Mouse (Mus musculus) liver (tissue): ENCODE measurements around the gene Ap1s2.
A peak's percentile ranks its signal among the peaks of the same experiment; 100 is the strongest.

ENCODE experiments used
- DNase-seq: peaks from one replicate; pipeline ENCODE4 v3.0.0-alpha.2; 2020; ENCODE audit warnings: mixed read lengths

The Ap1s2 gene

DNA sequence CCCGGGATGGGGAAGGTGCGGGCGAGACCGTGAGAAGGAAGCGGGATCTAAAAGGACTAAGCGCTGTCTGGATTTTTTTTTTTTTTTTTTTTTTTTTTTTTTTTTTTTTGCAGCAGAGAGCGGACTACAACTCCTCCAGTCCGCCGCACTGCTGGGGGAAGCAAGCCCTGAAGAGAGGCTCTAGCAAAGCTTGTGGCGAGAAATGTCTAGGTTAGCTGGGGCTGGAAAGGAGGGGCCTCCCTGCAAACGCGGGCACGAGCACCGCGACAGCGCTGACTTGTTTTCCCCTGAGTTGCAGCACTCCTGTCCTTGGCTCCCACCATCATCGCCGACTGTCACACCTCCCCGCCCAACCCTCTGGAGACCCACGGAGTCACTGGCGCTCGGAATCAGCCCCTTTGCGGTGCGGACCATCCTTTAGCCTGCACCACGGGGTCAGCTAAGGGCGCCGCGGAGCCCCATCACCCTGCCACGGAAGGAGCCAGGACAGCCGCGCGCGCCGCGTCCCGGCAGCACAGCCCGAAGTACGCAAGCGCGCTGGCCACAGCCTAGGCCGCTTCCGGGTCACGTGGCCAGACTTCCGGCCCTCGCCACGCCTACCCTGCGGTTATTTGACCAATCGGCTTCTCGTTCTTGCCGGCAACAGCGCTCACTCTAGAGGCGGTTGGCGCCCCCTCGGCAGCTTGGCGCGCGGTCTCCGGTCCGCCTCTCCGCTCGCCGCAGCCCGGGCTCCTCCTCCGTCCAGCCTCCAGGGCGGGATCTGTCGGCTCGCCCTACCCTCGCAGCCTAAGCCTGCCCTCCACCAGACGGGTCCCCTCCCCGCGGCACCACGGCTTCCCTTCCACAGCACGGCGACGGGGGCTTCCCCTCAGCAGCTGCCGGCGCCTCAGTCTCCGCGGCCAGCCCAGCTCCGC is at the start of gene Ap1s2:
Gene Ap1s2, plus strand, starts transcription at position 681 of the 914 bp plus-strand sequence.
- DNase-seq, result peak; percentile 94

- DNase-seq, result no peak
Observed at GRCm38 (mm10) chrX:163867711-163868379, 41.0 kb upstream of the Ap1s2 start.

- no peak for DNase-seq
Observed at GRCm38 (mm10) chrX:163868659-163869278, 40.0 kb upstream of the Ap1s2 start.

DNA sequence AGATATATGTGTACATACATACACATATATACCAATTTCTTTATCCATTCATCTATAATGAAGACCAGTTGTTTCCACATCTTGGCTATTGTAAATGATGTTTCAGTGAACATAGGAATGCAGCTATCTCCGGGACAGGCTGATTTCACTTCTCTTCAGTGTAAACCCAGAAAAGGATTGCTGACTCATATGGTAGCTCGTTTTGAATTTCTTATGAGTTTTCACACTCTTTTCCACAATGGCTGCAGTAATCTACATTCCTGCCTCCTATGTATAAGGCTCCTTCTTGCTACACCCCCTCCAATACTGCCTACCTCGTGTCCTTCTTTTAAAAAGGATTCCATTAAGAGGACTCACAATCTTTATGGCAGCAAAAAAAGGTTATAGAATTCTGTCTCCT is 32.9 kb upstream of the Ap1s2 start:
- DNase-seq, result no peak

DNA sequence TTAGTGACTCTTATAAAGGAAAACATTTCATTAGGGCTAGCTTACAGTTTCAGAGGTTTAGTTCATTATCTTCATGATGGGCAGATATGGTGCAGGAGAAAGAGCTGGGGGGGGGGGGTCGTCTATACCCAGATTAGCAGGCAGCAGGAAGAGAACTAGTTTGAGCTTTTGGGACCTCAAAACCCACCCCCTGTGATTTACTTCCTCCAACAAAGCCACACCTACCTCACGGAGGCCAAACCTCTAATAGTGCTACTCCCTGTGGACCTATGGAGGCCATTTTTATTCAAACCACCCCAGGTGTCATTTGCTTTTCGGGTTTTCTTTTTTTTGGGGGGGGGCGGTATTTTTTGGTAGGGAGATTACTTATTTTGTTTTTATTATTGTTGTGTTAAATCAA is 32.2 kb upstream of the Ap1s2 start:
- no peak for DNase-seq

- no peak for DNase-seq
Observed at GRCm38 (mm10) chrX:163879039-163879438, 29.8 kb upstream of the Ap1s2 start.

DNA sequence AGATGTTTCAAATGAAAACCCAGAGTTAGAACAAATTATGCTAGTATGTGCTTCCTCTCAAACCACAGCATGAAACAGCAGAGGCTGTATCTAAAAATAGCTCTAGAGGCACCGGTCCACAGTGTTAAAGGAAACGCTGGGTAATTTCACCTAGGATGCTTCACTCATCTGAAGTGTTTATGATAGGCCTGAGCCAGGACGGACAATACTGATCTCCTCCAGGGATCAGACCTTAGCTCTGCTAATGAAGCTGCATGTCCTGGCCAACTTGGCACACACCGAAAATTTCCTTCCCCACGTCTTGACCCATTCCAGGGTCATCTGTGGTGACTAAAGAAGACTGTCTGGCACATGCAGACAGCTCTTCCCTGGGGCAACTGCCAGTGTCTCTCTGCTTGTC is 29.4 kb upstream of the Ap1s2 start:
- no peak for DNase-seq

DNA sequence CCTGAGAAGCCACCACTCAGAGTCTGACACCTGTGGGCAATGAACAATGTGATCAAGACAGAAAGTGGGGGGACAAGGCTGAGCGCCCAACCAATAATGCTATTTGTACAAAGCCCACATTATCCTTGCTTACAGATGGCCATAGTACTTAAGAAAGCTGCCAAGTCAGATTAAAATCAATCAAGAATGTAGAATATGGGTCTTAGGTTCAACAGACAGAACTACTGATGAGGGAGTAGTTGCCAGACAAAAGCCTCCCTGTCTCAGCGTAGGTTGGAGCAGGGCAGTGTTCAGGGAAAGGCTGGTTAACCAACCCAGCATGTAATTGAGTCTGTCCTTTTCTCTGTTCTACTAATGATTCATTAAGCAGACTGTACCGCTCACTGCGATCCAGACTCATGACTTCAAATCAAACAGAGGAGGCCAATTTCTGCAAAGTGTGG is 23.3 kb upstream of the Ap1s2 start:
- DNase-seq, result no peak

GRCm38 (mm10) chrX:163897354-163897753 is 11.5 kb upstream of the Ap1s2 start:
- no peak for DNase-seq

GRCm38 (mm10) chrX:163899431-163900020 is 9.3 kb upstream of the Ap1s2 start:
- DNase-seq, result no peak

- no peak for DNase-seq
Observed at GRCm38 (mm10) chrX:163906861-163907260, 2.0 kb upstream of the Ap1s2 start.

DNA sequence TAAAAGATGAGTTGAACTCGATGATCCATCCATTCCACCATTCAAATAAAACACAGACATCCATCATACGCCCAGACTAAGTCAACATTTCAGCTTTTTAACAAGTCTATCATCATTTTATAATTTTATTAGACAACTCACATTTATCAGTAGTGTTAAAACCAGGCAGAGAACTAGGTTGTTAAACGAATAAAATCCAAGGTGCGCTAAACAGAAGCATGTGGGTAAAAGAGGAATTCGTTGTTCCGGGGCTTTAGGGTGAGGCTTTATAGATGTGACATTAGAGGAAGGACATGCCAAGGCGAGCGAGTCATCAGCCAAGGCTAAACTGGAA is 847 bp upstream of the Ap1s2 start:
- DNase-seq, result no peak

GRCm38 (mm10) chrX:163909381-163909780 is 564 bp downstream of the Ap1s2 start:
- peak; percentile 15 for DNase-seq

GRCm38 (mm10) chrX:163912791-163913190 is 4.0 kb downstream of the Ap1s2 start:
- no peak for DNase-seq

- no peak for DNase-seq
Observed at GRCm38 (mm10) chrX:163929550-163929949, 20.7 kb downstream of the Ap1s2 start.

- DNase-seq, result no peak
Observed at GRCm38 (mm10) chrX:163934731-163935130, 25.9 kb downstream of the Ap1s2 start.

DNA sequence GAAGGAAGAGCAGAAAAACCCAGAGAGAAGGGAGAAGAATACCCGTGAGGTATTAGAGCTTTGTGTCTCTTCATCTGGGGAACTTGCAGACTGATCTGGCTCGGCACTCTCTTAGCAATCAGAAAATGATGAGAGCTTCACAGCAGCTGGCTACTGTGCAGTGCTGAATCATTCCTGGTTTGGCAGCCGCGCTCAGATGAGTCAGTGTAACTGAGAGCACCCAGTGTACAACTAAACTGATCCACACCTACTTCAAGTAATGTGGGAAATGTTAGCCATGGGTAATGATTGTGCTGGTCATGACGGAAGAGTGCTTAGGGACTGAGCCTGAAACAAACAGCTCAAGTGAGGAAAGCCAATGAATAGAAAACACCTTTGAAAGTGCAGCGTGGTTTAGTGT is 29.8 kb downstream of the Ap1s2 start:
- no peak for DNase-seq

DNA sequence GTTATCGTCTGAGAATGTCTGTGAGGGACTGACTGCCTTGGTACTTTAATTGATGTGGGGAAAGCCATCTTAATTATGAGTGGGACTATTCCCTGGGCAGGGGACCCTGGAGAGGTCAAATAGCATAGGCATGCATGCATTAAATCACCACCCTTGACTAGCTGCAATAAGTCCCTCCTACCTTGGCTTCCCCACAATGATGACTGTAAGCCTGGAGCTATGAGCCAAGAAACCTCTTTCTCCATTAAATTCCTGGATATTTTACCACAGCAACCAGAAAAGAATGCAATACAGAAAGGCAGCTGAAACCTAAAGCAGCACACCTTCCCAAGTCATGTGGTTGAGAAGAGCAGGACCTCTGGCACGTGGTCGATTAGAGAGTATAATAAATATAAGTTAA is 35.6 kb downstream of the Ap1s2 start:
- no peak for DNase-seq

- no peak for DNase-seq
Observed at GRCm38 (mm10) chrX:163951618-163952017, 42.8 kb downstream of the Ap1s2 start.

- DNase-seq, result no peak
Observed at GRCm38 (mm10) chrX:163957381-163957780, 48.6 kb downstream of the Ap1s2 start.

GRCm38 (mm10) chrX:163957803-163958466 is 49.1 kb downstream of the Ap1s2 start:
- peak; percentile 88 for DNase-seq

DNA sequence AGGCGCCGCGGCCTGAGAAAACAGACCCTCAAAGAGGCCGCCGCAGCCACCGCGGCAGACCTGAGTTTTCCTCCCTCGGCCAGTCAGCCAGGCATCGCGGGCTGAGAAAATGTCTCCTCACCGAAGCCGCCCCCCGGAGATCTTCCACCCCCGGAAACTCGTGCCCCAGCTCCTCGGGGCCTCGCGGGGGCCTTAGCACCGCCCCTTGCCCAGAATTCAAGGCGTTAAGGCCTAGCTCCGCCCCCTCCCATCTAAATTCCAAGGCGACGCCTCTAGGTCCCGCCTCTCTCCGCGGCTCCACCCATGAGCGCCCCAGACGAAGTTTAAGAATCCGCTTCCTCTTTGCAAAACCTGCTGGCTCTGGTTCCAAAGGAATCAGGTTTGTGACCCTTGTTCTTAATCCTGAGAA is 49.7 kb downstream of the Ap1s2 start, which contains the start of gene Zrsr2:
Gene Zrsr2, minus strand, starts transcription at position 195 of the 409 bp plus-strand sequence.
- peak; percentile 92 for DNase-seq

DNA sequence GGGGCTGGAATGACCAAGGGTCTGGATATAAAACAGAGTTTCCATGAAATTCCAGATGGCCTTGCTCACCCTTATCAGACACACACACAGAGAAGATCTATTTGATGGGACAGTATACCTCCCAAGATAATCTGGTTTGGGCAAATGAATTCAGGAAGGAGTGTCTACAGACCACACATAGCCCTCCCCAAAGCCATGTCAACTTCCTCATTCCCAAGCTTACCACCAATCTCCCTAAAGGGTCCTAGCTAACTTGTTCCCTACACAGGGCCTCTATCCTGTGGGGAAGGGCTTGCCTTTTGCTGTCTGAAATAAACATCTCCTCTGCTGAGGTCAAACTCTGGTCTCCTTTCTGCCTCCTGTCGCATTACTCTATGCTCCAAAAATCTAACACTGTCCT is 72.3 kb downstream of the Ap1s2 start:
- no peak for DNase-seq
